In the genomic region with DNA sequence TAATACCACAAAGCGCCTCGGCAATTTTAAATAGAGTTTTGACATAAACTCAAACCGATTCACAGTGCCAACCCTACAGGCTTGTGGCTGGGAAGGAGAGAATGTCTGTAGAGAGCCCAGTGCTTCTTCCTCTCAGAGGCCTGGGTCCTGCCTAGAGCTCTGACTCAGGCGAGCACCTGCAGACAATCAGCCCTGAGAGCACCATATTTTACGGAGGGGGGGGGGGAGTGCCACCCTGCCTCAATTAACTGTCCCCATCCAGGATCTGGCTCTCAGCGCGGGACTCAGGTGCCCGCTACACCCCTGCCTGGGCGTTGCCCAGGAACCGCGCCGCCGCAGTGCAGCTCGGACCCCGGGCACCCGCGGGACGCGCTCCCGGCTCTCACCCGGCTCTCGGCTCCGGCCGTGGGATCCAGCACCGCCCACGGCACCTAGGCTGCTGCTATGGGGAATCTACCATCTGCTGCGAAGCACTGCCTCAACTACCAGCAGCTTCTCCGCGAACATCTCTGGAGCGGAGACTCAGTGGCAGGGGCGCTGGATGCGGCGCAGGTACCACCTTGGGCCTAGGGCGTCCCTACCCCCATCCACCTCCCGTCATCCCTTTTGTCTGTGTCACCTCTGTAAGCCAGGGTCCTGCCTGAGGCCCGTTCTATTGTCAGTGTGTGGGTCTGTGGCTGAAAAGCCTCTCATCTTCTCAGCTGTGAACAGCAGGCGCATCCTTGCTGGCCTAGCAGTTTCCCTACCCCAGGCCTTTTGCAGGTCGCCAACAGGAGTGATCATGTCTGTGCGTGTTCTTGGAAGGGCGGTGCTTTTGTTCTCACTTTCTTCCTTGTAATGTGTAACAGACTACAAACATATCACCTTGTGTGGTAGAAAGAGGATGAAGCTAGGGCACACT, we compare ENCODE assay signal across 8 mouse cellular contexts. TPM values are rescaled to one million over a fixed set of nuclear protein-coding genes. Genes with fewer than 3 reads are reported as not detected.
DNase-seq lines count a peak whose midpoint lies in the region; ATAC-seq and TF ChIP-seq lines count a peak whose summit lies in the region.

A gene (plus strand): TSS at position 225 of the 901 bp plus-strand sequence.

- WGBS in hindbrain, embryonic 13.5 days, result 4% methylated on average over 40 of the region's 40 CpGs
- WGBS in neural tube, embryonic 12.5 days, result 4% methylated on average over 40 of the region's 40 CpGs

- no peak for DNase-seq in gastrocnemius, adult 2 months
- no peak for DNase-seq in gastrocnemius, adult 8-10 months (ENCODE audit: low spot score in 2 of 2)
- peak; percentile 69 for DNase-seq in MN1 (ENCODE audit: low spot score)
- peak; percentile 52 for DNase-seq in embryo, embryonic 10 days (ENCODE audit: low spot score)
- peak; percentile 79 to 82 for DNase-seq in left cerebral cortex, postnatal 36 days (ENCODE audit: low spot score in 2 of 2)
- no peak for DNase-seq in natural killer cell, adult 2 months (ENCODE audit: low spot score in 2 of 2)

- no peaks in the 10 kb centered on the region for H3K27me3 ChIP-seq in hindbrain, embryonic 13.5 days
- H3K27me3 ChIP-seq in neural tube, embryonic 12.5 days (replicated peaks), result no peaks in the 10 kb centered on the region

- H3K4me2 ChIP-seq in hindbrain, embryonic 13.5 days, result peak within 1 kb of the TSS; percentile 78
- peak within 1 kb of the TSS; percentile 75 for H3K4me2 ChIP-seq in neural tube, embryonic 12.5 days (replicated peaks)

- H3K9me3 ChIP-seq in hindbrain, embryonic 13.5 days, result no peaks in the 10 kb centered on the region
- H3K9me3 ChIP-seq in neural tube, embryonic 12.5 days, result no peaks in the 10 kb centered on the region

- no peaks in the 10 kb centered on the region for H3K36me3 ChIP-seq in hindbrain, embryonic 13.5 days
- no peaks in the 10 kb centered on the region for H3K36me3 ChIP-seq in neural tube, embryonic 12.5 days

- peak within 1 kb of the TSS; percentile 62 for H3K4me3 ChIP-seq in gastrocnemius, adult 2 months
- peak within 1 kb of the TSS; percentile 63 for H3K4me3 ChIP-seq in hindbrain, embryonic 13.5 days
- H3K4me3 ChIP-seq in neural tube, embryonic 12.5 days, result peak within 1 kb of the TSS; percentile 48

- peak within 1 kb of the TSS; percentile 90 for H3K9ac ChIP-seq in hindbrain, embryonic 13.5 days
- peak within 1 kb of the TSS; percentile 81 for H3K9ac ChIP-seq in neural tube, embryonic 12.5 days

- intact Hi-C loops in gastrocnemius, adult 2 months (cut with DNase I), result no loop called here
- intact Hi-C loops in left cerebral cortex, postnatal 36 days (cut with DNase I), result loop anchor here (10.0 kb wide), 1 partner anchor 250 kb away; no protein-coding TSS in a partner anchor

- peak; percentile 94 for ATAC-seq in hindbrain, embryonic 13.5 days (ENCODE audit: low FRiP score)
- peak; percentile 92 for ATAC-seq in neural tube, embryonic 12.5 days (ENCODE audit: low FRiP score, low read depth)

- no peak for TF ChIP-seq CTCF in gastrocnemius, adult 2 months (IDR thresholded peaks at IDR 0.05)

- H3K4me1 ChIP-seq in hindbrain, embryonic 13.5 days (replicated peaks), result peaks cover 31% of the 10 kb centered on the region
- no peaks in the 10 kb centered on the region; the same call in 1 of the 2 replicates for H3K4me1 ChIP-seq in neural tube, embryonic 12.5 days

- H3K27ac ChIP-seq in gastrocnemius, adult 2 months, result peak within 1 kb of the TSS; percentile 65
- H3K27ac ChIP-seq in hindbrain, embryonic 13.5 days, result peak within 1 kb of the TSS; percentile 95
- H3K27ac ChIP-seq in neural tube, embryonic 12.5 days, result peak within 1 kb of the TSS; percentile 60

RNA-seq across cellular contexts. Expression of the gene that starts here (rescaled TPM):
- under 1 TPM; 0.17 to 0.28 TPM for total RNA-seq in gastrocnemius, adult 2 months (2021)
- under 1 TPM; 0.16 to 0.63 (median 0.25) TPM for total RNA-seq in gastrocnemius, adult 8-10 months (2022)
- polyA plus RNA-seq in hindbrain, embryonic 13.5 days (2015; fragmentation: Nextera tagmentation; extraction: Ambion mirVana), result 22.9 and 23.3 TPM in 2 replicates
- 10 to 100 TPM; 16.9 to 18.6 TPM for total RNA-seq in left cerebral cortex, postnatal 36 days (2021)
- polyA plus RNA-seq in neural tube, embryonic 12.5 days (2016; fragmentation: Nextera tagmentation; extraction: Ambion mirVana), result 14.5 and 16.8 TPM in 2 replicates

Comparison
In these comparisons a context has a peak if more than half of its experiments do, and no peak if none do; other contexts are left out.
1. RNA of the gene that starts here (total RNA-seq): 16.9 to 18.6 TPM in left cerebral cortex, postnatal 36 days; 0.16 to 0.63 TPM in gastrocnemius, adult 8-10 months and 0.17 to 0.28 TPM in gastrocnemius, adult 2 months; every median in the first group is over 10 times any median in the second.
2. DNase-seq: peak in MN1 (single experiment), embryo, embryonic 10 days (single experiment) and left cerebral cortex, postnatal 36 days (2 of 2); none in gastrocnemius, adult 2 months (single experiment), gastrocnemius, adult 8-10 months (0 of 2) and natural killer cell, adult 2 months (0 of 2).
3. Peak in every context shown above with its lines, with median percentiles within 50 percentile points of each other: H3K27ac ChIP-seq and H3K4me3 ChIP-seq.